Mouse (Mus musculus) testis, postnatal 10 days (tissue): ENCODE measurements around the gene Zfp366.

ENCODE experiments used
- DNase-seq: peaks from one replicate; pipeline ENCODE4 v3.0.0; 2021; ENCODE audit warnings: low spot score

Zfp366 gene

DNA sequence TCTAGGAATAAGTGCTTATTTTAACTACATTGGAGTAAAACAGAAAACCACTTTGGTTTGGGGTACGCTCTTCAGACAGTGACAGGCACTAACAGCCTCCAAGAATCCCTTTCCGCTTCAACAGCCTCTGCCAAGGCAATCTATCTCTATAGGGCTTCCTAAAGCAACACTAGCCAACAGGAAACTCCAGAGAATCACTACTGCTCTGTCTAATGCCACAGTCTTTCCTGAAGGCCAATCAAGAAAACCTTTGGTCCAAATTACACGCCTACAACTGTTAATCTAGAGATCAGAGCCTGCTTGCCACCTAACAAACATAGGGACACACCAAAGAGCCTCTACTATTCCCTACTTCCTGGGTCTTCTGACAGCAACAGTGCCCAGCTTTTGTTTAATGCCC is 42.2 kb downstream of the Zfp366 start:
- DNase-seq = no peak

DNA sequence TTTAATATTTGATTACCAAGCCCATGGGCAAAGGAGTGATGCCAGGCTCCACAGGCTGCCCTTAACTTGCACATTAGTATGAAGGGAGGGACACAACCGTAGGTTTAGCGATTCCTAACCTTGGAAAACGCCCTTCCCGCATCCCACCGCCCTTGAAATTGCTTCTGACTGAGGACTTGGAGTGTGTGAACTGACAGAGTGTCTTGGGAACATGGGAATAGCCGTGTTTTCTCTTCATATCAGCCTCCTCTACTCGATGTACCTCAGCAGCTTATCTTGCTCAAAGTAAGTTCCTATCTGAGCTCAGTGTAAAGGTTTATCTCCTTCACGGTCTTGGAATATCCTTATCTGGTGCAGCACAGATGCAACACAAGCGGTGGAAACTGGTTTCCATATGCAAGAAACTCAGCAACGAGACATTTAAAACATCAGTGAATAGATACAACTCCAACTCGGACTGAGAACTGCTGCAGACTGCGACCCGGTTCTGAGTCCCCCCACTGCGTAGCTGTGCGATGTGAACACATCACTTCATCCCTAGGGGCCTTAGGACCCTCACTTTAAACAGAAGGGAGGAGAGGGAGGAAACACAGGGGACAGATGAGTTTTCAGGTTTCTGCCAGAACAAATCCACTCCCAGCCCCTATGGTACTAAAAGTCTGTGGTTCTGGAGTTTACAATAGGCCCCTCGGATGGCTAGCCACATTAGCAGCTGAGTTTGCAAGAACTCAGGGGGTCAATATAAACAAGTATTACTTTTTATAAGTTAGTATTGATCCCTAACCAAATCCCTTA is 43.0 kb downstream of the Zfp366 start:
- DNase-seq = no peak

DNA sequence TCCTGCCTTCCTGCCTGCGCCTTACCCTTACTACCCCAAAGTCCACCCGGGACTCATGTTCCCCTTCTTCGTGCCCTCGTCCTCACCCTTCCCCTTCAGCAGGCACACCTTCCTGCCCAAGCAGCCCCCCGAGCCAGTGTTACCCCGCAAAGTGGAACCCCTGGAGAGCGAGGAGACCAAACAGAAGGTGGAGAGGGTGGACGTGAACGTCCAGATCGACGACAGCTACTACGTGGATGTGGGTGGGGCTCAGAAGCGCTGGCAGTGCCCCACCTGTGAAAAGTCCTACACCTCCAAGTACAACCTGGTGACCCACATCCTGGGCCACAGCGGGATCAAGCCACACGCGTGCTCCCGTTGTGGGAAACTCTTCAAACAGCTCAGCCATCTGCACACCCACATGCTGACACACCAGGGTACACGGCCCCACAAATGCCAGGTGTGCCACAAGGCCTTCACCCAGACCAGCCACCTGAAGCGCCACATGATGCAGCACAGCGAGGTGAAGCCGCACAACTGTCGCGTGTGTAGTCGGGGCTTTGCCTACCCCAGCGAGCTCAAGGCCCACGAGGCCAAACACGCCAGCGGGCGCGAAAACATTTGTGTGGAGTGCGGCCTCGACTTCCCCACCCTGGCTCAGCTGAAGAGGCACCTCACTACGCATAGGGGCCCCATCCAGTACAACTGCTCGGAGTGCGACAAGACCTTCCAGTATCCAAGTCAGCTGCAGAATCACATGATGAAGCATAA is 44.4 kb downstream of the Zfp366 start:
- DNase-seq = no peak

DNA sequence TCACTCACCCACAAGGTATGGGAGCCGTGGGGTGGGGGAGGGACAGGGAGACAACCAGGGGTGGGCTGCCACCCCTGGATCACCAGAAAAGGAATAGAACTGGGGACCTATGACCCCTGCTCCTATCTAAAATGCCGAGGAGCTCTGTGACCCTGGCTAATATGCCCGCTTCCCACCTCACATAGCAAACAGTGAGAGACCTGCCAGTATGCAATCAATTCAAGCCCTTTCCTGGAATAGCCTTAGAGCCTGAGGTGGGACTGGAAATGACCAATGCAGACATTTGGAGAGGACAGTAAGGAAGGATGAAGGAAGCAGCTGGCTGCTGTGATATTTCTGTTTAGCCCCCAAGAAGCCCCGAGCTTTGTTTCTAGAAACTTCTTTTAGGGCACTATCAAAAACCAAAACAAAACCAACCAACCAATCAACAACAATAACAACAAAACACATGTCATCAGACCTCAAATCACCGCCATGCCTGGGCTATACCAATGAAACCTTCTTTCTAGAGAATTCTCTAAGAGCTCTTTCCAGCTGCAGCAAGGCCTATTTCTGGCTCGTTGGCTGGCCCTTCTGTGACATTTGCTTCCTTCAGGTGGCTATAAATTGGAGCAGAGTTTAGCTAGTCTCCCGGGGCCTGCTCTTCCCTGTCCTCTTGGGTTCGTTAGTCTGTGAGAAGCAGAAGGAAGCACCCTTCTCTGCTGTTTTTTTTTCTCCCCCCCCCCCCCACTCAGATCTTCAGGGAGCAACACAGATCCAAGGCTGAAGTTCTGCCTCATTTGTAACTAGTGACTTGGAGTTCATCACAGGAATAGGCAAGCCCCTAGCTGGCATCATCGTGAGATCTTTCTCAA is 45.2 kb downstream of the Zfp366 start:
- DNase-seq = no peak

DNA sequence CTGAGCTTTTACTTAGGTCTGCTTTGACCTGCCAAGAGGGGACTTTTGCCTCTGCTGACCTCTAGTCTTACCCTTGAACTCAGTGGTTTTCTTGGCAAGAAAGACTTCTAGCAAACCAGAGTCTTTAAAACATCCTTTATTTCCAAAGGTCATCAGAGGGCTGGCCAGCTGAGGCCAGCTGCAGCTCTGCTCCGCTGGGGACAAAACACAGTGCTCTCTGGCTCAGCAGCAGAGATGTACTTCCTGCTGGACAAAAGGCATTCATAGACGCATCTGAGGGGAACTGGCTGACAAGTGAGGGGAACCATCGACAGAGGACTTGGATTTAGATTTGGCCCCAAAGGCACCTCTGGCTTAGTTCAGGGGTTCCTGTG is 45.9 kb downstream of the Zfp366 start:
- DNase-seq = no peak

DNA sequence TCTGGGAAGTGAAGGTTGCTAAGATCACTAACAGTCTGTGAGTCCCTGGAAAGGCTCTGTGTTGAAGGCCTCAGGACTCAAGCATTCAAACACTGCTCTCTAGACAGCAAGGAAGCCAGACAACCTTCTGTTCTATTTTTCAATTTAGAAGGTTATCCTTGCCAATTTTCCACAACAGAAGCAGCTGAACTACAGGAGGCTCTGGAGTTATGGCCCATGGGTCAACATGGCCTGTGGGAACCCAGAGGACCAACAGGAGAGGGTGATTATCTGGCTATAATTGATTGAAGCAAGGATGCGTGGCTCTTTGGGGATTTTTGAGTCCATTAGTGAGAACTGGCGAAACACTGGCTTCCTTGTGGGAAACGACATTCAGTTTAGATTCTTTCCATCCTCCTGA is 48.7 kb downstream of the Zfp366 start:
- DNase-seq = no peak

DNA sequence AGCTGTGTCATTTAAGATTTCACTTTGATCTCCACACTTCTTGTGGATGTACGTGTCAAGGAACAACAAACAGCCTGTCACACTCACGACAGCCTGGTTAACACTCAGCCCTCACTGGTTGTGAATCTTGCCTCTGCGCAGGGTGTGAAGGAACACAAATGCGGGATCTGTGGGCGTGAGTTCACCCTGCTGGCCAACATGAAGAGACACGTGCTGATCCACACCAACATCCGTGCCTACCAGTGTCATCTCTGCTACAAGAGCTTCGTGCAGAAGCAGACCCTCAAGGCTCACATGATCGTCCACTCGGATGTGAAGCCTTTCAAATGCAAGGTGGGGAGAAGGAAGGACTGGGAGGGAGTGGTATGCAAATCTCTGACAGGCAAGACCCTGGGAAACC is 49.3 kb downstream of the Zfp366 start:
- DNase-seq = no peak

DNA sequence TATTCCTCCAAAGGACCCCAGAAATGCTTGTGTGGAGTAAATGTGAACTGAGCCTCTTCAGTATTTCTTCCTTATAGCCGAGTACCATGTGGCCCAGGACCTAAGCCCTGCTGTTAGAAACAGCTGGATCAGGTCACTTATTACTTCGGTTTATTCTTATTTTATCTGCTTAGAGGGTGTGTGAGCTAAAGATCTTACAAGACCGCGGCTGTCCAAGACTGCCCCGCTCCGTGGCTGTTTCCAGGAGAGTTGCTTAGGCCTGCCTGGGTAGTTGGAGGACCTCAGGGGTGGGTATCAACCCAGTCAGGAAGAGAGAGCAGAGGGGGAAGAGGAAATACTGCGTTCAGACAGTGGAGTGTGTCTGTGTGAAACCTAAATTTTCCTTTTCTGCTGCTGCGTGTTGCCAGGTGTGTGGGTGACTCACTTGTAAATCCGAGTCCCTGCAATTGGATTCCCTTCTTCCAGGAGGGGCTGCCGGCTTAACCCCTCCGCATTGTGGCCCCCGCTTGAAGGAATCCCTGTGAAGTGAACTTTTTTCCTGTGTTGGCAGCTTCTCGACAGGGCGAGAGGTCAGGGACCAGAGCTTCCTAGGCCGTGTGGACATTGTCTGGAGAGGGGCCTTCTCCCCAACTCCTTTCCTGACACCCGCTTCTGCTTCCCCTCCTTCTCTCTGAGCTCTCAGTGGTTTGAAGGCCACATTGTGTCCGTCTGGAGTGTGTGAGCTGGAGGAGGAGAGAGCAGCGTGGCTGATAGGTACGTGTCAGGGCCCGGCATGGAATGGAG is 51.0 kb downstream of the Zfp366 start:
- no peak for DNase-seq

DNA sequence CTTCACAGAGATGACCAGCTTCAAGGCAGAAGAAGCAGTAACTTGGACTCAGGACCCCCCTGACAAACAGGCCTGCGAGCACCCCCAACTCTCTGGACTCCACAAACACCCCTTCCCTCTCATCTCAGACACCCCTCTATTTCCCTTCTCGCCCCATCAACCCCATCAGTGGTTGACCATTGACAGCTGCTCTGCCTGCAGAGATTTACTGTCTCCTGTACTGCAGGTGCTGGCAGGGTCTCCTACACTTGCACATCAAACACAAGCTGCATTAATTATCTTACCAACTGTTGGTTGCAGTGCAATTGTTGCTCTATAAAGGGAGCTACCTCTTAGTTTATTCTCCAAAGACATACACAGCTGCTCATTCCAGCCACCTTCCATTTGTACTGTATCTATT is 51.6 kb downstream of the Zfp366 start:
- DNase-seq = no peak

DNA sequence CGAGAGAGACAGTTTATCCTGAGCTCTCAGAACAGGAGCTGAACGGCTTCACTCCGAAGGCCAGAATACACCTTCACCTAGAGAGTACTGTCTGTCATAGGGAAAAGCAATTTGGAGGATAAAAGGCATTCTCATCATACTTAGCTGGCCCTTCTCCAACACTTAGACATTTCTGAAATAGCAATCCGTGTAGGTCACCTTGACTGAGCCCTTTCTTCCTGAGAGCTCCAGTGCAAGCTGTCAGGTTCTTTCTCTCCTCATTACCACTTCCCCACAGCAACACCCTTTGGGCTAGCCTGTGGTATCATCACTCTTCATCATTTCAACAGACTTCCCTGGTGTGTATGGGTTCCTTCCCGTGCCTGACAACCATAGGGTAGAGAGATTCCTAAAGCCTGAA is 52.5 kb downstream of the Zfp366 start:
- DNase-seq = no peak

DNA sequence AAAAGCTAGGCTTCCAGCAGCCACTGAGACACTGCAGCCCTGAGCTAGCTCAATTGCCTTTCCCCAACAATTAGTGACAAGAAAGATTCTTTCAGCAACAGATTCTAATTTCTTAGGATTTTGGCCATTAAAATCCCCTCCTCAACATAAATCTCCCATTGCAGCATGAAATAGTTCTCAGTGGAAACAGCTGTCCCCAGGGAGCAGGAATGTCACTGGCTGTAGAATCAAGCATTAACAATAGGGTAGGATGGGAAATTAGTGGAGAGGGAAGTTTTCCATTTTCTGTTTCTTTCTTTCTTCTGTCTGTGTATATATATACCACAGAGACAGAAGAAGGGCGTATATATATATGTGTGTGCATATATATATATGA is 53.2 kb downstream of the Zfp366 start:
- no peak for DNase-seq

DNA sequence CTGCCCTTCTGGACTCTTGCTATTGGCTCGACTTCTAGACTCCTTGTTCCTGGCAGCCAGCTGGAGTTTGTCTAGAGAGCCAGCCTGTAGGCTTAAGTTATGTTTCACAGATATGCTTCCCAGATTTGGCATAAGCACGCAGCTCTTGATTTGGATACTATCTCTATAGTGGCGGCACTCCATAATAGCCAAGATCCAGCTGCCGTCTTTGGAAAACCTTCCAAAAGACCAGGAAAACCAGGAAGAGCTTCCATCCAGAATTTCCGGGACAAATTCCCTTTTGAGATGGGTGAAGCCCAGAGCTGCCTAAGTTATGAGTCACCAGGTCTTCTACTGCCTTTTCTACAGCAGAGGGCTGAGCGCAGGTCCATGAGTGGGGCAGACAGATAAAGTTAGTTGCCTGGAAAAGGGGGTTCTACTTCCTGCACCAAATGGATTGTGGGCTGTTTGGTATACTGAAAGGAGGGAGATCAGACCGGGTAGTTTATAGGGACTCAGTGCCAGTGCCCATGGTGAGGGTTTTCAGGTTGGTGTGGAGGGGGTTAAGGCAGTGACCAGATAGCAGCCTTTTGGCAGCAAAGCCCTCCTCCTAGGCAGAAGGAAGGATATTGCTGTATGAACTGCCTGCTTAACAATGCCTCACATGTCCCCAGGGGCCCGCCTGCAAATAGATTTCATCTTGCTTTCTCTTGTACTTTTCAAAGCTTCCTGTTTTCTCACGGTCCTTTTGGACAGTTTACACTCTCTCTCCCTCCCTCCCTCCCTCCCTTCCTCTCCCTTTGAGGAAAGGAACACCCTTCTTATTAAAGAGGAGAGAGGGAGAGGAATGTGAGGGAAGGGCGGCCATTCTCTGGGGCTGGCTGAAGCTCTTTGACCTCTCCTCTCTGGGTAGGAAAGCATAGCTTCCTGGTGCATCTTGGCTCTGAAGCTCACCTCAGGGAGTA is 53.9 kb downstream of the Zfp366 start:
- DNase-seq = peak; percentile 61

DNA sequence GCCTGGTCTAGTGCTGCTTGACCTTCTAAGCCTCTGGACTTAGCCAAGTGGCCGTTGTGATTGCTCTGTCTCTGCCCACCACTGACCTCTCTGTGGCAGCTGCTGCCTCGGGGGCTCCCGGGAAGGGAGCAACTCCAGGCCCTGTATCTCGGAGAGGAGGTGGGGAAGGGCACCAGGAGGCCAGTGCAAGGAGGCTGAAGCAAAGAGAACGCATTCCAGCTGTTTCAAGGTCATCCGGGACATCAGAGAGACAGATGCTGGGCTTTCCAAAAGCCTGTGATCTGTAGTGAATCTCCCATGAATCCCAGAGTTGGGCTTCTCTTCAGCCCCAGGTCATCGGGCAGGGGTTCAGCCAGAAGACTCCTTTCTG is 54.5 kb downstream of the Zfp366 start:
- DNase-seq = no peak

DNA sequence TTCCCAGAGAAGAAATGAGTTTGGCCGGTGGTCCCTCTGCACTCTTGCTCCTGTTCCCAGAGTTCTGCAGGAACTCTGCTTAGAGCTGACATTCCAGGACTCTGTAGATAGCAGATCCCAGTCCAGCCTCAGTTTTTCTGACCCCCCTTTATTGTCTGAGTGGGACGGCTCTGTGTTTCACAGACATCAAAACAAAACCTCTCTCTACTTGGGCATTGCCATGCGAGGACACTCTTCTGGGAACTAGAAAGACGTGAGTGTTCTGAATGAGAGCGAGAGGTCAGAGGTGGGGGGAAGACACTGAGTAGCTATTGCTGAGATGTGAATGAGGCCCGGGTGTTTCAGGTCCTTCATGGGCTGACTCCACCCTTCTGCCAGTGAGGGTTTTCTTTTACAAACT is 55.1 kb downstream of the Zfp366 start:
- DNase-seq = no peak

DNA sequence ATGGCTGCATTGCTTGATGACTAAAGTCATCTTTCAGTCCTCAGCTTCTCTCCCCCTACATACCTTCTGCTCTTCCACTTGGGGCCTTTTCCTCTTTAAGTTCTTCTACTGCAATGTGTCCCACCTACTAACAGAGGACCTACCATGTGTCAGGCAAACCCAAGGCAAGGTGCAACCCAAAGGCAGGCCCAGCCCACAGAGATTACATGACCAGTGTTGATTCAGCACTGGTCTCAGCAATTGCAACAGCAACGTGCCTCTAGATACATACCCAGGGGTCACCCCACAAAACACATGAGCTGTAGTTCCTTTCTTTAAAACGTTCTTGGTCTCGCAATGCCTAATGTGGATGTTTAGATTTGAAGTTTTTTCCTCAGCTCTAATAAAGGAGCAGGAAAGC is 57.4 kb downstream of the Zfp366 start:
- no peak for DNase-seq

DNA sequence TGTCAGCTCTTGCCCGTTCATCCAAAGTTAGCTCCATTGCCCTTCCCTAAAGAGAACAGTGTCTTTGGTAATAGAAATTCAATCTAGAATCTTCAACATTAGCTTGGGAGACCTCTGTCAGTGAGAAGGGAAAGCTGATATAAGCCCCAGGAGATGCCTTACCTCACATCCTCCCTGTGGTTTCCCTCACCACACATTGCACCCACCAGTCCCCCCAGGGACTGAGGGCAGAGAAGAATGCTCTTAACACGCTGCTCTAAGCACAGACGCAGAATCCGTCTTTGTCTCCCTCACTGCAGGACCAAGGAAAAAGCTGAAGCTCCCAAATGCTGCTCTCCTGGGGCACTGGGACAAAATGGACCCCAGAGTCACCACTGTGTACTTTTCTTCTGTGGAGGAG is 58.3 kb downstream of the Zfp366 start:
- DNase-seq = no peak

DNA sequence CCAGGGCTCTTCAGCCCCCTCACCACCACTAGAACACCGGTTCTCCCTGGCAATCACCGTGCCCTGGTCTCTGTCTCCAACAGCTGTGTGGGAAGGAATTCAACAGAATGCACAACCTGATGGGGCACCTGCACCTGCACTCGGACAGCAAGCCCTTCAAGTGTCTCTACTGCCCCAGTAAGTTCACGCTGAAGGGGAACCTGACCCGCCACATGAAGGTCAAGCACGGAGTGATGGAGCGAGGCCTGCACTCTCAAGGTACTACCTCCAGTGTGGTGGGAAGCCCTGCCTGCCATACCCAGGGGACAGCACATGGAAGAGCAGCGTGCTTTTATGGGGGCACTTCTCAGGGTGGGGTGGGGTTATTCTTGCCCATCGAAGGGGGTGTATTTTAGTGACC is 59.2 kb downstream of the Zfp366 start:
- no peak for DNase-seq

DNA sequence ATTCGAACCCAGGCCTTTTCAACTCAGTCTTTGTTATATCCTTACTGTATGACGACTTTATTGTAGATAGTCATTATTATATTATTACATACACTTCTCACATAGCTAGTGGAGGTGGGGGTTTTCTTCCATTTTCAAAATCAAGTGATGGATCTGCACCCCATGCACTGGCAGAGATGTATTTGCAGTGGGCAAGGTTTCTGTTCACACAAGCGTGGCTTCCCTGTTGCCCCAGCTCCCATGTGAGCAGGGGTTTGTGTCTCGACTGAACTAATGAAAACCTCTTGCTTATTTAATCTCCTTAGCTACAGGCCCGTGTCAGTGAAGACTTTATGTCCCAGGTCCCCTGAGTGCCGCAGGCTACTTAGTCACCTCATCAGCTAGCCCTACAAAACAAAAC is 59.8 kb downstream of the Zfp366 start:
- no peak for DNase-seq

DNA sequence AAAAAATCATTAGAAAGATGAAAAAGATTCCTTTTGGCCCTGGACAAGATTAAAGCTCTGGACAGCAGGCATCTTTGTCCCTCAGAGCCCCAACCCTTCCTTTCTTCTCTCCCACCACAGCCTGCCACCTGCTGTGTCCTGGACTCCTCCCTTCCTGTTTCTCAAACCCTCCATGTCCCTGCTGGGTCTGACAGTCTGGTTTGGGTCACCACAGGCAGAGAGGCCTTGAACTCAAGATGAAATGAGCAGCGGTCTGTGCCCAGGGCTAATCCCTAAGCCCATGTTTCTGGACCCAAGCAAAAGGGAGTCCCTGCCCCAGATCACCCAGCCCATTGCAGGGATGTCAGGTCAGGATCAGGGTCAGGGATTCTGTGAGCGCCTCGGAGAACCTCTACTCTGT is 60.3 kb downstream of the Zfp366 start:
- no peak for DNase-seq

DNA sequence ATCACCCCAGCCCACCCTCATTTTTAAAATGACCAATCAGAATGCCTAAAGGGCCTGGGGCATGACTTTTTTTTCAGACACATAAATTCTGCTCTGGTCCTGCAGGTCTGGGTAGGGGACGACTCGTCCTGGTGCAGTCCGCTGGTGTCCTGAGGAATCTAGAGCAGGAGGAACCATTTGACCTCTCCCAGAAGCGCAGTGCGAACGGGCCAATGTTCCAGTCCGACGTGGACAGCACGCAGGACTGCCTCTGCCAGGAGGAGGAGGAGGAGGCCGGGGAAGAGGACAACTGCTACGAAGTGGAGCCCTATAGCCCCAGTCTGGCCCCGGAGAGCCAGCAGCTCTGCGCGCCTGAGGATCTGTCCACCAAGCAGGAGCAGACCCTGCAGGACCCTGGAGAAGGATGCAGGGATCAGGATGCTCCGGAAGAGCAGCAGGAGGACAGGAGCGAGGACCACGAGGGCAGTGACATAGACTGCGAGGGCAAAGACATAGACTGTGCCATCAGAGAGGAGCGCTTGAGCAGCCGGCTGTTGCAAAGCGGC is 61.4 kb downstream of the Zfp366 start:
- no peak for DNase-seq

DNA sequence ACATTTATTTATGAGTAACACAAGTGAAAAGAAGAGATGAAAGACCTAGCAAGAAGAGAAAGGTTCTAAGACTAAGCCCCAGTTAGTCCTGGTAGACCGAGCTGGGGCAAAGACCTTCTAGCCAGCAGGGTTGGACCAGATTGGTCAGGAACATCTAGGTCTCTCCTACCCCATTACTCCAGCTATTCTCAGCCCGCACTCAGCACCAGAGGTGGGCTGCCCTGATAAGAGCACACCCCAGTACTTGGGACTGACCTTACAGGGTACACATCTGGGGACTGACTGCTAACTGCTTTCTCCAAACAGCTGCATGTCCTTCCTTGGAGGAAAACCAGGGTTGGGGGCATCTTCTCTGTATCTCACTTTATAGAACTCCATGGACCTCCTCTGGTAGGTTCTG is 66.2 kb downstream of the Zfp366 start:
- no peak for DNase-seq
